Mouse (Mus musculus) heart, embryonic 10.5 days (tissue): ENCODE results near the gene Gja5. TPM values are rescaled to one million over a fixed set of nuclear protein-coding genes. Genes with fewer than 3 reads are reported as not detected.

Experiments used
- DNase-seq: peaks from one replicate; pipeline ENCODE4 v3.0.0-alpha.2; 2017; ENCODE audit warnings: low spot score
- H3K27ac ChIP-seq: fragments of 300-500 bp; sonication (generic); 2 replicates; pipeline ENCODE4 v1.5.1; 2016; ENCODE audit warnings: mild to moderate bottlenecking
- H3K27me3 ChIP-seq: fragments of 300-500 bp; sonication (generic); 2 replicates; pipeline ENCODE4 v1.6.1; 2016; ENCODE audit warnings: mild to moderate bottlenecking; ENCODE audit not compliant: poor library complexity, insufficient read depth, severe bottlenecking
- H3K36me3 ChIP-seq: fragments of 300-500 bp; sonication (generic); 2 replicates; pipeline ENCODE4 v1.6.1; 2016; ENCODE audit warnings: mild to moderate bottlenecking, moderate library complexity
- H3K4me1 ChIP-seq: fragments of 300-500 bp; sonication (generic); 2 replicates; pipeline ENCODE4 v1.6.1; 2016; ENCODE audit warnings: mild to moderate bottlenecking
- H3K4me3 ChIP-seq: fragments of 300-500 bp; sonication (generic); 2 replicates; pipeline ENCODE4 v1.5.1; 2016; ENCODE audit warnings: mild to moderate bottlenecking, moderate library complexity
- H3K9me3 ChIP-seq: fragments of 300-500 bp; sonication (generic); 2 replicates; pipeline ENCODE4 v1.6.1; 2016; ENCODE audit warnings: mild to moderate bottlenecking, moderate library complexity
- WGBS: fragments of 180-500 bp; shearing (Covaris S2); methylation state at CpG from one replicate; pipeline ENCODE4 v1.1.7; 2016; 5-methylcytosine and 5-hydroxymethylcytosine counted together
- polyA plus RNA-seq: library from polyadenylated mRNA; unstranded; fragments of >200 nt; fragmentation: Nextera tagmentation; extraction: Ambion mirVana; gene quantifications from 2 replicates; pipeline ENCODE4 v1.2.1, GENCODE M21; 2016

Gene Gja5
- 57.3 and 133 TPM in 2 replicates for polyA plus RNA-seq

DNA sequence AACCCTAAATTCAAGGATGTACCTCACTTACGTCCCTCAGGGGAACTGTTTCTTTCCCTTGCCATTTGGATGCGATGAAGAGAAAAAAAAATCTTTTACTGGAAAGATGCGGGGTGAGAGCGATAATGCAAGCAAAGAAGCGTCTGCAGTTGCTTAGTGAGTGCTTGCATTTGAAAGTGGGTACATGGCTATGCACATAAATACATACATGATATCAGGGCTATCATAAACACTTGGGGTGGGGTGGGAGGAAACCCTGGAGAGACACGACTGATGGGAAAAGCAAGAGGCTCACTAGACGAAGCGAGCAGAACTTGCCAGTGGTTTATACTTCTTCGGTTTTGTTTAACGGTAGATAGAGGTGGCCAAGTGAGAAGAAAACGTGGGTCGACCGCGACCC is at the start of gene Gja5:
Gja5 (plus strand) TSS at position 301 of the 400 bp plus-strand sequence.
- H3K36me3 ChIP-seq: 0 out of 2 replicates have a peak, but pooled peaks cover 4% of the 10 kb centered on the region
- H3K4me1 ChIP-seq: peaks cover 10% of the 10 kb centered on the region
- WGBS: 18% methylated on average over 14 of the region's 14 CpGs
- H3K4me3 ChIP-seq: peak within 1 kb of the TSS; percentile 100
- peak within 1 kb of the TSS; percentile 91 for H3K27ac ChIP-seq
- H3K9me3 ChIP-seq: no peaks in the 10 kb centered on the region
- no peak for DNase-seq
- H3K27me3 ChIP-seq: peaks cover 6% of the 10 kb centered on the region; the same call in 1 of the 2 replicates

DNA sequence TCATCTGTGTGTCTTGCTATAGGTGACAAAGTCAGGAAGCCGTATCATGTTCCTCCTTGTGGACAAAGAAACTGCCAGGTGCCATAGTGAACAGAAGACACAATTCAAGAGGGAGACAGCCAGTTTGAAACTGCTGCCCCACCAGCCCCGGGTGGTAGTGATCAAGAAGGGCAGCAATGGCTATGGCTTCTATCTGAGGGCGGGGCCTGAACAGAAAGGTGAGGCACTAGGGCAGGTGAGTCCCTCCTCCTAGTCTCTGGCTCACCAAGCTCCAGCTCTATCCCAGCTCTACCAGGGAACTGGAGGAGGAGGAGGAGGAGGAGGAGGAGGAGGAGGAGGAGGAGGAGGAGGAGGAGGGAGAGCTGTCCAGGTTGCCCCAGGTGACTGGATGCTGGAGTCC is 48.7 kb upstream of the Gja5 start:
- Histone ChIP-seq H3K27ac (no peak overlapping the region), H3K4me1 (0 out of 2 replicates have a peak, but pooled peaks cover 5% of the 10 kb centered on the region), H3K4me3 (no peak overlapping the region), H3K9me3 (no peaks in the 10 kb centered on the region), H3K36me3 (no peaks in the 10 kb centered on the region), H3K27me3 (no peaks in the 10 kb centered on the region)
- WGBS: 74% methylated on average over 3 of the region's 3 CpGs
- no peak for DNase-seq

DNA sequence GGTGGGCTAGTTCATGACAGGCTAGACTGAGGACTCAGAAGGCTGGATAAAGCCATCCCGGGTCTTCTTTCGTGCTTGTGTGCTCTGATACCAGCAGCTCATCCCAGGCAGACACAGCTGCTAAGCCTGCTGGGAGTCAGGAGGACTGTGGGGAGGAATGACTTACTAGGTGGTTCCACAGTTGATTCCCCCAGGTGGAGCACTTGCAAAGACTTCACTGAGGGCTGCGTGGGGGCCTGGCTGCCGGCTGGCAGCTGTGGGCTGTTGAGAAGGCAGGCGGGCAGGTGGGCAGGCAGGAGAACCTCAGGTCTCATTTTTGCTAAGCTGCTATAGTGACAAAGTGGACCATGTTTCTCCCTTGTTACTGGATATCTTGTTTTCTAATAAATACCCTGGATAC is 44.0 kb upstream of the Gja5 start:
- DNase-seq: peak; percentile 73
- Histone ChIP-seq H3K27ac (no peak overlapping the region), H3K9me3 (no peaks in the 10 kb centered on the region), H3K4me3 (no peak overlapping the region), H3K27me3 (no peaks in the 10 kb centered on the region), H3K4me1 (no peaks in the 10 kb centered on the region), H3K36me3 (no peaks in the 10 kb centered on the region)
- WGBS: 85% methylated on average over 5 of the region's 5 CpGs

DNA sequence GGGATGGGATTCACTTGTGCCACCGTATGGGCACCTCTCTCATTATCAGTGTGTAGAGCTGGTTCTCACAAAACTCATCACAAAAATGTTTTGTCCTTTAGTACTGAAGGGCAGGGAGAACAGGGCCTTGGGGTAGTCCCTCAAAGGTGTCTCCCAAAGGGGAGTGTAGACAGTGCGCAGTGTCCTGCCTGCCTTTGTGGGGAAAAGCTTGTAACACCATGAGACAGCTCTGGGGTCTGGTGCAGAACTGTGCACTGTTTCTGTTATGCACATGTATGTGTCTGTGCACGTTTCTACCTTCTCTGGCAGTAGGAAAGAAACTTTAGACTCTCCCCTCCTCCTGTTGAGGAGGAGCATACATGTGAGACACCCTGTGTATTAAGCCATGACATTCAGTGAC is 36.6 kb upstream of the Gja5 start:
- WGBS: 88% methylated on average over 3 of the region's 3 CpGs
- DNase-seq: no peak
- no peaks in the 10 kb centered on the region for H3K9me3 ChIP-seq
- no peak overlapping the region for H3K27ac ChIP-seq
- peaks cover 49% of the 10 kb centered on the region for H3K36me3 ChIP-seq
- H3K4me1 ChIP-seq: no peaks in the 10 kb centered on the region
- H3K27me3 ChIP-seq: no peaks in the 10 kb centered on the region
- no peak overlapping the region for H3K4me3 ChIP-seq

DNA sequence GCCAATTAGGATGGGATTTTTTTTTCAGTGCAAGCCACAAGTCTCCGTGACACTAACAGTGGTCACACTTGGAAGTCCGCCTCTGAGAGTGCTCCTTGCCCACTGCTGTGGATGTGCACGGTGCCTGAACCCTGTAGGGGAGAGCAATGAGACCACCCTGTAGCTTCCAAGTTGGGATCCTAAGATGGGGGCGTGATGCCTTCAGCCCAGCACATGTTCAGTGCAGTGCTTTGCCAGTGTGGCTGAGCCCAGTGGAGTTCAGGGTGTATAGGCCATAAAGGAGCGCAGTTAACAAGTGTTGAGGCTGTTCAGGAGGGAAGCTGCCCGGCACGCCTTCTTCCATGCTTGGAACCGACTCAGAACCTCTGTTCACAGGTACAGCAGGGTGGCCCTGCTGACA is 35.9 kb upstream of the Gja5 start:
- H3K4me1 ChIP-seq: no peaks in the 10 kb centered on the region
- DNase-seq: peak; percentile 56
- no peaks in the 10 kb centered on the region for H3K27me3 ChIP-seq
- H3K27ac ChIP-seq: no peak overlapping the region
- H3K4me3 ChIP-seq: no peak overlapping the region
- peaks cover 56% of the 10 kb centered on the region for H3K36me3 ChIP-seq
- 93% methylated on average over 8 of the region's 8 CpGs for WGBS
- H3K9me3 ChIP-seq: no peaks in the 10 kb centered on the region

DNA sequence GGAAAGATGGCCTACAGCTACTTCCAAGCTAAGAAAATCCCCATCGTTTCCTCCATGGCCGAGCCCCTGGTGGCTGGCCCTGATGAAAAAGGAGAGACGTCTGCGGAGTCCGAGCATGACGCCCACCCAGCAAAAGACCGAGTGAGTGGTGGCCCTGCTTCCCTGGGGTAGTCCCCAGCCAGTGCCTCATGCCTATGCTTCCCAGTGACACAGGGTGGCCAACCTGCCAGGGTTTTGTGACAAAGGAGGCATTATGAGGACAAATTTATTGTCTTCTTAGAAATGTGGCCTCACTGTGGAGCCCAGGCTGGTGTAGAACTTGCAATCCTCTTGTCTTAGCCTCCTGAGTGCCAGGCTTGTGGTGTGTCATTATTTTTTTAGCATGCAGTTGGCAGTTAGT is 35.4 kb upstream of the Gja5 start:
- H3K4me1 ChIP-seq: no peaks in the 10 kb centered on the region
- H3K27me3 ChIP-seq: no peaks in the 10 kb centered on the region
- H3K4me3 ChIP-seq: no peak overlapping the region
- H3K36me3 ChIP-seq: peaks cover 61% of the 10 kb centered on the region
- no peaks in the 10 kb centered on the region for H3K9me3 ChIP-seq
- no peak overlapping the region for H3K27ac ChIP-seq
- peak; percentile 71 for DNase-seq
- 90% methylated on average over 7 of the region's 7 CpGs for WGBS

DNA sequence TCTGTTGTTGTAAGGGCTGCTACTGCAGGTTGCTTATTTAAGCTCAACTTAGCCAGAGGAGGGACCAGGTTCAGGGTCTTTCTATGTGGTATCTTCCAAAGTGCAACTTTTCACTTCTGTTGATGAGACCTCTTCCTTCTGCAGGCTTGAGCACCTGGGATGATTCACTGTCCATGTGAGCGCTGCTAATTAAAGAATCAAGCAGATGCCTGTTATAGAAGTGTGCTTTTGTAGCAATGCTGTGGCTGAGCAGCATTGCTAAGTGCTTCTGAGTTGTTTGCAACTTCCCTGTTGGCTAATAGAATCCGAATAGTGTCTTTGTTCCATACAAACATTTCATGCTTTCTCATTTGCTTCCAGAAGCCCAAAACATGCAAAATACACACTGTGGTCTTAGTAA is 34.2 kb upstream of the Gja5 start:
- Histone ChIP-seq H3K4me3 (no peak overlapping the region), H3K4me1 (no peaks in the 10 kb centered on the region), H3K36me3 (peaks cover 71% of the 10 kb centered on the region), H3K27me3 (no peaks in the 10 kb centered on the region), H3K9me3 (no peaks in the 10 kb centered on the region), H3K27ac (no peak overlapping the region)
- WGBS: 92% methylated on average over 2 of the region's 2 CpGs
- DNase-seq: peak; percentile 56

DNA sequence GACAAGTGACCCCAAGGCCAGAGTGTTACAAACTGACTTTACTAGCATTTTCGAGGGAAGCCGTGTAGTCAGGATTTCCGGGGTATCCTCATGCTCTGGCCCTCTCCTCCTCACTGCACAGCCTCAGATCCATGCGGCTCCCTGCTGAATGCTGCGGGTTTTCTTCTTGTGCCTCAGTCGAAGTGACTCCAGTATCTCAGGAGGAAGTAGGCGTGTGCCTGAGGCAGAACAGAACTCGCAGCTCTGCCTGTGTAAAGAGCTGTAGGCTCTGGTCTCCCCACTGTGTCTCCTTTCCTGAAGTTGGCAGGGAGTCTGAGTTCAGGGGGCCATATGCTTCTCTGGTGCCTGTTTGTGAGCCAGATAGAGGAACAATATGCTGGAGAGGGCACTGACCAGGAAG is 33.4 kb upstream of the Gja5 start:
- H3K9me3 ChIP-seq: no peaks in the 10 kb centered on the region
- peak; percentile 72 for DNase-seq
- 78% methylated on average over 8 of the region's 8 CpGs for WGBS
- no peak overlapping the region for H3K27ac ChIP-seq
- H3K27me3 ChIP-seq: no peaks in the 10 kb centered on the region
- no peak overlapping the region for H3K4me3 ChIP-seq
- H3K36me3 ChIP-seq: peaks cover 75% of the 10 kb centered on the region
- H3K4me1 ChIP-seq: no peaks in the 10 kb centered on the region

DNA sequence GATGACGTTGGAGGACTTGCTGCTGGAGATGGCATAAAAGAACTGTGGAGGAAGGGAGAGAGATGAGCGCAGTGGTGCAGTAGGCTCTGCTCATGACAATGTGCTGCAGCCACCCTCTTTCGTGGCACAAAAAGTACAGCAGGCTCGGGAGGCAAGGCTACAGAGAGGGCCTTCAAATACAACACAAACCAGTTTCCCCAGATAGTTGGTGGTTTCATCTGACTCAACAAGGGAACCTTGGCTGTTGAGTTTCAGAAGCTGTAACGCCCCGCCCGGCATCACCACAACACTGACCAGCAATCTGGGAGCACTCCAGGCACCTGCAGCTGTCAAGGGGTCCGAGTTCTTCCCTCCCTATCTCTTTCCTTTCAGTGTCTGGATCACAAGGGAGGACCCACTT is 32.0 kb upstream of the Gja5 start:
- H3K36me3 ChIP-seq: peaks cover 75% of the 10 kb centered on the region
- no peaks in the 10 kb centered on the region for H3K4me1 ChIP-seq
- no peak overlapping the region for H3K4me3 ChIP-seq
- peak; percentile 62 for DNase-seq
- no peak overlapping the region for H3K27ac ChIP-seq
- 93% methylated on average over 8 of the region's 8 CpGs for WGBS
- H3K27me3 ChIP-seq: no peaks in the 10 kb centered on the region
- no peaks in the 10 kb centered on the region for H3K9me3 ChIP-seq

DNA sequence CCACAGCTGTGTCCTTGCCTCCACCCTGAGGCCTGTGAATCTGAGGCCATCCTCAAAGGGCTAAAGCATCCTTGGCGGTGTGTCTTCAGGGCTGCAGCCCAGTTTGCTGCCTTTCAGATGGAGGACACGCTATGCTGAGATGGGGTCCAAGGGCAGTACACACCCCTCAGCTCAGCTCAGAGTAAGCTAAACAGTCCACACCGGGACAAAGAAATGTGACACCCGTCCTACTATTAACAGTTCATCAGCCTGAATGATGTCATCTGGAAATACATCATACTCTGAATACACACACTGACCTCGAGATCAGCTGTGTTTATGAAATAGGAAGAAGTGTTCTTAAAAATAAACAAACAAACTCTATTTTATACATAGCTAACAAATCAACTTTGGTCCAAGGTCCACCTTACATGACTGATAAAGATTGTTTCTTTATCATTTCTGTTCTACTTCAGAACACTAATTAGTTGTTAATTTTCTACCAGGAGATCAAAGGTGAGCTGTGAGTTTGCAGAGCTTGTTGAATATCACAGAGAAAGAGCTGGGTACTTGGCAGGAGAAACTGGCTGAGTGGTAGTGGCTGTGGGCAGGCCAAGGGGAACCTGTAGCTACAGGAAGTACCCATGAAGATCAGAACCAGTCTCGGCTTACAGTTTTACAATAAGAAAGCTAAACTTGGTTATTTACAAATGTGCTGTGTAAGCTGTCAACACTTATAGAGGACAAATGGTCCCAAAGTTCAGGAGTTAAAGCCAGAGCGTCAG is 29.5 kb upstream of the Gja5 start:
- DNase-seq: peak; percentile 41
- WGBS: 88% methylated on average over 7 of the region's 7 CpGs
- Histone ChIP-seq H3K27ac (no peak overlapping the region), H3K4me3 (no peak overlapping the region), H3K36me3 (peaks cover 65% of the 10 kb centered on the region), H3K9me3 (no peaks in the 10 kb centered on the region), H3K4me1 (no peaks in the 10 kb centered on the region), H3K27me3 (no peaks in the 10 kb centered on the region)

DNA sequence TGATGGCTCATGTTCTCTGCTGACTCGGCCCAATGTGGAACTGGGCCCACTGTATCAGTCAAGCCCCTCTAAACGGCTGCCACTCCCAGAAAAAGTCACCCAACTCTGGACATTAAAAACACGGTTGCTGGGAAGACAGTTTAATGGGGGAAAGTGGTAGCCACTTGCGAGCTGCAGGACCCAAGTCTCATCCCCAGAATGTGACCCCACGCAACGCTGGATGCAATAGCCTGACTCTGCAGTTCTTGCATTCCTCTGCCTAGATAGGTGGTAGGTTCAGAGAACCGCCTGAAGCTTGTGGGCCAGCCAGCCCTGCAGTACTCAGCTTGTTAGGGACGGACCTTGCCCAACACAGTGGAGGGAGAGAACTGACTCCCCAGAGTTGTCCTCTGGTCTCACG is 25.0 kb upstream of the Gja5 start:
- Histone ChIP-seq H3K27me3 (no peaks in the 10 kb centered on the region), H3K4me1 (no peaks in the 10 kb centered on the region), H3K4me3 (no peak overlapping the region), H3K36me3 (peaks cover 52% of the 10 kb centered on the region), H3K9me3 (no peaks in the 10 kb centered on the region), H3K27ac (no peak overlapping the region)
- DNase-seq: peak; percentile 73
- 88% methylated on average over 9 of the region's 9 CpGs for WGBS

DNA sequence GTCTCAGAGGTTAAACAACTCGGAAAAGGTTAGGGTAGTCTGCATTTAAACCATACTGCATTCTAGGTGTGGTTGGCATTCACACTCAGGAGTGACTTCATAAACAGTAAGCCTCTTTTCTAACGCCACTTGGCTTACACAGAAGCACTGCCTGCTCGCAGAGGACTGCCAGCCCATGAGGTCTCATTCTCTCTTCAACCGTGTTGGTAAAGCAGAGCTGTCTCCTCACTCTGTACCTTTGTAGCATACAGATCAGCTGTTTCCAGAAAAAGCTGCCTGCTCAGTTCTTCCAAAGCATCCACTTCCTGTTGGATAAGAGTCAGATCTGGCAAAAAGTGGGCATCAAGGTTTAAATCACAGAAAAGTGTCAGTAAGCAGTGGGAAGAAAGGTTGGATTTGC is 24.1 kb upstream of the Gja5 start:
- DNase-seq: peak; percentile 47
- WGBS: 79% methylated on average over 4 of the region's 4 CpGs
- H3K4me1 ChIP-seq: no peaks in the 10 kb centered on the region
- peaks cover 45% of the 10 kb centered on the region for H3K36me3 ChIP-seq
- H3K27ac ChIP-seq: no peak overlapping the region
- no peaks in the 10 kb centered on the region for H3K27me3 ChIP-seq
- H3K4me3 ChIP-seq: no peak overlapping the region
- no peaks in the 10 kb centered on the region for H3K9me3 ChIP-seq

DNA sequence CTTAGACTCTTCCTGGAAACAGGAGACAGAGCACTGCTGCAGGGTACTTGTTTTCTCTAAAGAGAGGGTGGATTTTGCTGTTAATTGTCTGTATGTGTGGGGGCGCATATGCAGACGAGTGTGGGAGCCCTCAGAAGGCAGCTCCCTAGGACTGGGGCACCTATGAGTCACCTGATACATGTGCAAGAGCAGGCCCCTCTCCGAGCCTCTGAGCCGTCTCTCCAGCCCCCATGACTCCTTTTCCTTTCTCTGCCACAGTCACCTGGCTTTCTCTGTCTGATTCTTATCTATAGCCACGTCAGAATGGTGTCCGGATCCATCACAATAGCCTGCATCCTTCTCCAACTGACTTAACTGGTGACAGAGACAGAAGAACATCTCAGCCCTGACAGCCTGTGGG is 22.9 kb upstream of the Gja5 start:
- Histone ChIP-seq H3K4me3 (no peak overlapping the region), H3K9me3 (no peaks in the 10 kb centered on the region), H3K27me3 (no peaks in the 10 kb centered on the region), H3K4me1 (no peaks in the 10 kb centered on the region), H3K27ac (no peak overlapping the region), H3K36me3 (peaks cover 43% of the 10 kb centered on the region)
- 84% methylated on average over 6 of the region's 6 CpGs for WGBS
- DNase-seq: no peak
